Mouse (Mus musculus) testis, adult 2 months (tissue): ENCODE results near the gene Abcc10. TPM values are rescaled to one million over a fixed set of nuclear protein-coding genes. Genes with fewer than 3 reads are reported as not detected.

ENCODE experiments used
- H3K27ac ChIP-seq: fragments of 200-500 bp; 2 replicates; pipeline ENCODE4 v1.5.1; 2012; ENCODE audit warnings: low read depth, low read length; ENCODE audit not compliant: control insufficient read depth, insufficient read depth
- H3K27me3 ChIP-seq: fragments of 200-500 bp; 2 replicates; pipeline ENCODE4 v1.6.1; 2012; ENCODE audit warnings: mild to moderate bottlenecking, low read length, moderate library complexity; ENCODE audit not compliant: control insufficient read depth, insufficient read depth
- H3K36me3 ChIP-seq: fragments of 200-500 bp; 2 replicates; pipeline ENCODE4 v1.6.1; 2012; ENCODE audit warnings: mild to moderate bottlenecking, low read length; ENCODE audit not compliant: control insufficient read depth, insufficient read depth
- H3K4me1 ChIP-seq: fragments of 200-500 bp; 2 replicates; pipeline ENCODE4 v1.6.1; 2012; ENCODE audit warnings: low read length; ENCODE audit not compliant: control insufficient read depth, insufficient read depth
- H3K4me3 ChIP-seq: fragments of 200-500 bp; 2 replicates; pipeline ENCODE4 v1.5.1; 2012; ENCODE audit warnings: low read depth, mild to moderate bottlenecking, low read length, moderate library complexity, mixed read lengths; ENCODE audit not compliant: control insufficient read depth
- CTCF ChIP-seq: fragments of 200-500 bp; IDR thresholded peaks from 2 replicates; pipeline ENCODE4 v1.5.1; 2012; ENCODE audit warnings: low read depth, mild to moderate bottlenecking, inconsistent platforms, low read length, moderate library complexity; ENCODE audit not compliant: control insufficient read depth, insufficient read depth, insufficient replicate concordance
- POLR2A ChIP-seq: fragments of 200-500 bp; IDR thresholded peaks from 2 replicates; pipeline ENCODE4 v1.6.1; 2012; ENCODE audit warnings: low read depth, mild to moderate bottlenecking, inconsistent platforms, low read length, moderate library complexity; ENCODE audit not compliant: control insufficient read depth
- polyA plus RNA-seq: library from polyadenylated mRNA; depleted of rRNA; stranded (reverse); fragments of >200 nt; gene quantifications from 2 replicates; pipeline ENCODE4 v1.2.3, GENCODE M21; 2012

The Abcc10 gene
- polyA plus RNA-seq, 1 experiment = 8.9 TPM

- H3K36me3 ChIP-seq = no peaks in the 10 kb centered on the region
- no peak overlapping the region for H3K4me3 ChIP-seq
- no peak for TF ChIP-seq POLR2A
- no peak for TF ChIP-seq CTCF
- no peak overlapping the region for H3K27ac ChIP-seq
- H3K27me3 ChIP-seq = no peaks in the 10 kb centered on the region
- no peaks in the 10 kb centered on the region for H3K4me1 ChIP-seq
Measured at GRCm38 (mm10) chr17:46275506-46275905, 52.6 kb downstream of the Abcc10 start.

- Histone ChIP-seq H3K4me3 (no peak overlapping the region), H3K4me1 (no peaks in the 10 kb centered on the region), H3K27me3 (no peaks in the 10 kb centered on the region), H3K36me3 (no peaks in the 10 kb centered on the region), H3K27ac (no peak overlapping the region)
- TF ChIP-seq CTCF (no peak), POLR2A (no peak)
Measured at GRCm38 (mm10) chr17:46275034-46275433, 53.1 kb downstream of the Abcc10 start.

- Histone ChIP-seq H3K4me1 (no peaks in the 10 kb centered on the region), H3K36me3 (no peaks in the 10 kb centered on the region), H3K27me3 (no peaks in the 10 kb centered on the region), H3K4me3 (no peak overlapping the region), H3K27ac (no peak overlapping the region)
- TF ChIP-seq POLR2A (no peak), CTCF (no peak)
Measured at GRCm38 (mm10) chr17:46274465-46274864, 53.7 kb downstream of the Abcc10 start.

- H3K27me3 ChIP-seq = no peaks in the 10 kb centered on the region
- H3K27ac ChIP-seq = no peak overlapping the region
- no peaks in the 10 kb centered on the region for H3K36me3 ChIP-seq
- TF ChIP-seq POLR2A (no peak), CTCF (no peak)
- no peaks in the 10 kb centered on the region for H3K4me1 ChIP-seq
- no peak overlapping the region for H3K4me3 ChIP-seq
Measured at GRCm38 (mm10) chr17:46273803-46274236, 54.3 kb downstream of the Abcc10 start.

- TF ChIP-seq POLR2A (no peak), CTCF (no peak)
- Histone ChIP-seq H3K4me1 (no peaks in the 10 kb centered on the region; the same call in 1 of the 2 replicates), H3K27ac (no peak overlapping the region), H3K36me3 (no peaks in the 10 kb centered on the region), H3K4me3 (peak overlapping the region; percentile 25), H3K27me3 (no peaks in the 10 kb centered on the region)
Measured at GRCm38 (mm10) chr17:46272675-46273074, 55.5 kb downstream of the Abcc10 start.

GRCm38 (mm10) chr17:46272058-46272457, 56.1 kb downstream of the Abcc10 start:
- TF ChIP-seq POLR2A (no peak), CTCF (no peak)
- no peaks in the 10 kb centered on the region for H3K27me3 ChIP-seq
- no peak overlapping the region for H3K4me3 ChIP-seq
- H3K27ac ChIP-seq = no peak overlapping the region
- H3K4me1 ChIP-seq = no peaks in the 10 kb centered on the region; the same call in 1 of the 2 replicates
- no peaks in the 10 kb centered on the region for H3K36me3 ChIP-seq

- Histone ChIP-seq H3K4me3 (no peak overlapping the region), H3K27me3 (no peaks in the 10 kb centered on the region), H3K27ac (no peak overlapping the region), H3K36me3 (no peaks in the 10 kb centered on the region), H3K4me1 (no peaks in the 10 kb centered on the region; the same call in 1 of the 2 replicates)
- TF ChIP-seq POLR2A = no peak
- no peak for TF ChIP-seq CTCF
Measured at GRCm38 (mm10) chr17:46269771-46270534, 58.2 kb downstream of the Abcc10 start.

- TF ChIP-seq CTCF (no peak), POLR2A (no peak)
- Histone ChIP-seq H3K27ac (no peak overlapping the region), H3K36me3 (no peaks in the 10 kb centered on the region), H3K4me1 (no peaks in the 10 kb centered on the region; the same call in 1 of the 2 replicates), H3K4me3 (no peak overlapping the region), H3K27me3 (no peaks in the 10 kb centered on the region)
Measured at GRCm38 (mm10) chr17:46268026-46268720, 60.0 kb downstream of the Abcc10 start.
